Mouse (Mus musculus) liver, adult 2 months (tissue): Measurements from ENCODE around the gene Mtf1.

ENCODE experiments used
- CTCF ChIP-seq: fragments of 200-500 bp; IDR thresholded peaks from 2 replicates; pipeline ENCODE4 v1.5.1; 2011; ENCODE audit warnings: low read depth, low read length, control low read depth
- POLR2A ChIP-seq: fragments of 200-500 bp; IDR thresholded peaks from 2 replicates; pipeline ENCODE4 v1.6.1; 2011; ENCODE audit warnings: low read length, control low read depth; ENCODE audit not compliant: insufficient read depth; ENCODE audit errors: extremely low read depth

DNA sequence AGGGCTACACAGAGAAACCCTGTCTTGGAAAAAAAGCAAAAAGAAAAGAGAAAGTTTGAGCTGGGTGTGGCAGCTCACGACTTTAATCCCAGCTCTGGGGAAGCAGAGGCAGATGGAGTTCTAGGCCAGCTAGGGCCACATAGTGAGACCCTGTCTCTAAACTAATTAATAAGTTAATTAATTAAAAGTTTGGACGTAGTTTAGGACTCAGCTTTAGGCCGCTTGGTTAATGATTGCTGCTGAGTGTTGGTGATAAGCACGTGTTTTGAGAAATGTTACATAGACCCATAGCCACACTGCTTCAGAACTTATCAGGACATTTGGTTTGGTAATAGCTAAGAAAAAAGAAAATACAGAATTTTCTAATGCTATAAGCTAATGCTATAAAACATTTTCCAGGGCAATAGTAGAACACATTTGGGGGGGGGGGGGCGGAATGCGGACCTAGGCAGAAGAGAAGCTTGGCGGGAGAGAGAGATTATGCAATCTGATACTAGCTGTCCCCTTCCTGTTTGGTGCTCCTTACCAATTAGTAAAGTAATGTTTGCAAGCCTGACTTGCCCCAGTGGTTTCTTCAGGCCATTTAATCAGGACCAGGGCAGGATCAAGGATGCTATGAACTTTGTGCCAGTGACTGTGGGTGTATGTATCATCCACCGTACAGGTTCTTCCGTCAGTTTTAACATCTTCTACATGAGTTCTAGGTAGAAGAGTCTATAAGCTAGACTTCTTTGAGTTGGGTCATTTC lies 7.4 kb downstream of the Mtf1 start:
- TF ChIP-seq CTCF (no peak), POLR2A (no peak)
